Mouse (Mus musculus) heart, embryonic 16.5 days (tissue): ENCODE results near the gene Arhgap36. TPM values are rescaled to one million over a fixed set of nuclear protein-coding genes. Genes with fewer than 3 reads are reported as not detected.

Experiments used
- ATAC-seq: fragments of 200-750 bp; cut with Nextera tagmentation; replicated peaks from 2 replicates; pipeline ENCODE4 v1.8.0; 2017; ENCODE audit warnings: moderate number of reproducible peaks; ENCODE audit not compliant: insufficient read depth, low FRiP score; ENCODE audit errors: extremely low read depth
- H3K27ac ChIP-seq: fragments of 300-500 bp; sonication (generic); 2 replicates; pipeline ENCODE4 v1.5.1; 2014; ENCODE audit warnings: mild to moderate bottlenecking, low read length, control low read depth, moderate library complexity
- H3K27me3 ChIP-seq: fragments of 300-500 bp; sonication (generic); 2 replicates; pipeline ENCODE4 v1.6.1; 2014; ENCODE audit warnings: low read length, mixed read lengths; ENCODE audit not compliant: control insufficient read depth, insufficient read depth
- H3K36me3 ChIP-seq: fragments of 300-500 bp; sonication (generic); 2 replicates; pipeline ENCODE4 v1.6.1; 2014; ENCODE audit not compliant: control insufficient read depth, insufficient read depth
- H3K4me1 ChIP-seq: fragments of 300-500 bp; sonication (generic); 2 replicates; pipeline ENCODE4 v1.6.1; 2014; ENCODE audit warnings: low read length, mixed read lengths; ENCODE audit not compliant: control insufficient read depth, insufficient read depth
- H3K4me2 ChIP-seq: fragments of 300-500 bp; sonication (generic); 2 replicates; pipeline ENCODE4 v1.6.1; 2014; ENCODE audit warnings: low read depth, mild to moderate bottlenecking, control low read depth, low read length
- H3K4me3 ChIP-seq: fragments of 300-500 bp; sonication (generic); 2 replicates; pipeline ENCODE4 v1.5.1; 2014; ENCODE audit warnings: mild to moderate bottlenecking, control low read depth, low read length
- H3K9ac ChIP-seq: fragments of 300-500 bp; sonication (generic); 2 replicates; pipeline ENCODE4 v1.6.1; 2014; ENCODE audit warnings: low read length, control low read depth
- H3K9me3 ChIP-seq: fragments of 300-500 bp; sonication (generic); replicated peaks from 2 replicates; pipeline ENCODE4 v1.6.1; 2016; ENCODE audit warnings: low read length; ENCODE audit not compliant: control insufficient read depth
- WGBS: fragments of 180-500 bp; shearing (Covaris S2); extraction: QIAGEN DNeasy Blood & Tissue Kit; methylation state at CpG from one replicate; pipeline ENCODE4 v1.1.7; 2014; 5-methylcytosine and 5-hydroxymethylcytosine counted together
- polyA plus RNA-seq: library from polyadenylated mRNA; unstranded; fragments of >200 nt; fragmentation: Nextera tagmentation; extraction: Ambion mirVana; gene quantifications from 2 replicates; pipeline ENCODE4 v1.2.1, GENCODE M21; 2015

Gene Arhgap36
- polyA plus RNA-seq, result 1.6 and 2.8 TPM in 2 replicates

- Histone ChIP-seq H3K9me3 (no peaks in the 10 kb centered on the region), H3K27ac (no peak within 1 kb of the TSS), H3K36me3 (no peaks in the 10 kb centered on the region), H3K9ac (no peak within 1 kb of the TSS), H3K4me2 (no peak within 1 kb of the TSS), H3K4me1 (no peaks in the 10 kb centered on the region), H3K27me3 (no peaks in the 10 kb centered on the region), H3K4me3 (no peak within 1 kb of the TSS)
- WGBS, result 53% methylated on average over 6 of the region's 6 CpGs
- no peak for ATAC-seq
These were observed at the start of gene Arhgap36 for GRCm38 (mm10) chrX:49463442-49463970. Gene Arhgap36, plus strand, starts transcription at chrX:49463945.

DNA sequence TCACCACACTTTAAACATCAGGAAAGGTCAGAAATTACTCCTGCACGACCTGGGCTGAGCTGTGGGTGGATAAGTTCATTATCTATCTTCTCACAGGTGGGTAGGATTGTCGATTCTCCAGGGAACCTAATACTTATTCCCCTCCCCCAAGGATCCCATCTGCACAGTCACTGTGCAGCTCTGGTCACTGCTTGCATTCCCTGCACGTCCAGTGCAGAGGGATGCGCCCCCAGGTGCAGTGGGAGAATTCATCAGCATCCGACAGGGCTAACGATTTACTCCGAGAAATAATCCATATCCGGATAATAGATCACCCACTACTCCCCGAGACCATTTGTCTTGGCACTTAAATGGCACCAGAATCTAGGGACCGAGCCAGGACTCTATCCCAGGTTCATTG is 6.0 kb upstream of the Arhgap36 start:
- no peak for ATAC-seq
- Histone ChIP-seq H3K9ac (no peak overlapping the region), H3K9me3 (no peaks in the 10 kb centered on the region), H3K36me3 (no peaks in the 10 kb centered on the region), H3K27me3 (no peaks in the 10 kb centered on the region), H3K27ac (no peak overlapping the region), H3K4me1 (no peaks in the 10 kb centered on the region), H3K4me3 (no peak overlapping the region), H3K4me2 (no peak overlapping the region)
- 61% methylated on average over 10 of the region's 10 CpGs for WGBS

- 16% methylated on average over 30 of the region's 34 CpGs for WGBS
- peak overlapping the region; percentile 40 for H3K4me3 ChIP-seq
- H3K36me3 ChIP-seq, result no peaks in the 10 kb centered on the region
- no peak overlapping the region for H3K9ac ChIP-seq
- H3K27ac ChIP-seq, result no peak overlapping the region
- no peaks in the 10 kb centered on the region for H3K9me3 ChIP-seq
- H3K4me1 ChIP-seq, result no peaks in the 10 kb centered on the region
- no peak; the same call in 1 of the 2 replicates for ATAC-seq
- H3K4me2 ChIP-seq, result peak overlapping the region; percentile 56
- peaks cover 3% of the 10 kb centered on the region for H3K27me3 ChIP-seq
These were observed 6.7 kb downstream of the Arhgap36 start for GRCm38 (mm10) chrX:49470287-49471054.

GRCm38 (mm10) chrX:49479968-49480809 is 16.4 kb downstream of the Arhgap36 start:
- Histone ChIP-seq H3K9me3 (no peaks in the 10 kb centered on the region), H3K4me3 (peak overlapping the region; percentile 35), H3K36me3 (no peaks in the 10 kb centered on the region), H3K27ac (no peak overlapping the region), H3K9ac (no peak overlapping the region), H3K4me1 (no peaks in the 10 kb centered on the region), H3K4me2 (peak overlapping the region; percentile 64), H3K27me3 (peaks cover 4% of the 10 kb centered on the region)
- 17% methylated on average over 26 of the region's 29 CpGs for WGBS
- ATAC-seq, result no peak

DNA sequence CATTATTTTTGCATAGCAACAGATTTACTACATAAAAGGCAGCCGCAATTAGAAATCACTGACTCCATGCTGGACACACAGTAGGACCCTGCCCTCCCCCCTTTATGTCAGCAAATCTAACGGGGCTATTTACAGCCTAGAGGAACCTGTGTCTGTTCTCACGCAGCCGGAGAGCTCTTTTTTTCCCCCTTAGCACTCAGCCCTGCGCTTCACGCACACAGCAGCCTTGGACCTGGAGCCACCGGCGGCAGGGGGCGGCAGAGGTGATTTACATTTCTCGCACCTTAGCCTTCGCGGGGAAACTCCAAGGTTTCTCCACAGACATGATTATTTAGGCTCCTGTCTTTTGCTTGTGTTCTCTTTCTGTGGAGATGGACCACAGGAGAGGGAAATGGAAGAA is 17.1 kb downstream of the Arhgap36 start:
- peak overlapping the region; percentile 64 for H3K4me2 ChIP-seq
- no peaks in the 10 kb centered on the region for H3K36me3 ChIP-seq
- peaks cover 4% of the 10 kb centered on the region for H3K27me3 ChIP-seq
- WGBS, result 12% methylated on average over 12 of the region's 12 CpGs
- no peak overlapping the region for H3K9ac ChIP-seq
- no peak overlapping the region for H3K27ac ChIP-seq
- ATAC-seq, result no peak
- H3K4me3 ChIP-seq, result peak overlapping the region; percentile 35
- no peaks in the 10 kb centered on the region for H3K9me3 ChIP-seq
- H3K4me1 ChIP-seq, result no peaks in the 10 kb centered on the region

- no peaks in the 10 kb centered on the region for H3K9me3 ChIP-seq
- H3K4me2 ChIP-seq, result no peak overlapping the region
- no peak overlapping the region for H3K9ac ChIP-seq
- no peak for ATAC-seq
- no peaks in the 10 kb centered on the region for H3K36me3 ChIP-seq
- no peaks in the 10 kb centered on the region for H3K4me1 ChIP-seq
- WGBS, result 70% methylated on average over 5 of the region's 5 CpGs
- H3K27me3 ChIP-seq, result peaks cover 12% of the 10 kb centered on the region
- H3K27ac ChIP-seq, result no peak overlapping the region
- no peak overlapping the region for H3K4me3 ChIP-seq
These were observed 25.4 kb downstream of the Arhgap36 start for GRCm38 (mm10) chrX:49489141-49489540.

GRCm38 (mm10) chrX:49493739-49494449 is 30.1 kb downstream of the Arhgap36 start:
- no peak overlapping the region for H3K9ac ChIP-seq
- no peaks in the 10 kb centered on the region for H3K36me3 ChIP-seq
- 13% methylated on average over 45 of the region's 46 CpGs for WGBS
- H3K4me2 ChIP-seq, result peak overlapping the region; percentile 60
- peak overlapping the region; percentile 27 for H3K4me3 ChIP-seq
- peaks cover 22% of the 10 kb centered on the region for H3K27me3 ChIP-seq
- no peaks in the 10 kb centered on the region for H3K4me1 ChIP-seq
- H3K27ac ChIP-seq, result no peak overlapping the region
- ATAC-seq, result no peak
- H3K9me3 ChIP-seq, result no peaks in the 10 kb centered on the region
